Mouse (Mus musculus) liver, embryonic 13.5 days (tissue): ENCODE results near the gene Sh2d5. TPM values are rescaled to one million over a fixed set of nuclear protein-coding genes. Genes with fewer than 3 reads are reported as not detected.

Source experiments
- ATAC-seq: fragments of 200-750 bp; cut with Nextera tagmentation; 2 replicates; pipeline ENCODE4 v1.8.0; 2017; ENCODE audit warnings: low read depth, mild to moderate bottlenecking, moderate number of reproducible peaks, moderate library complexity
- DNase-seq: peaks from one replicate; pipeline ENCODE4 v3.0.0; 2022
- H3K27ac ChIP-seq: fragments of 300-500 bp; sonication (generic); 2 replicates; pipeline ENCODE4 v1.5.1; 2015; ENCODE audit warnings: moderate library complexity, mild to moderate bottlenecking, inconsistent platforms
- H3K27me3 ChIP-seq: fragments of 300-500 bp; sonication (generic); 2 replicates; pipeline ENCODE4 v1.6.1; 2015; ENCODE audit warnings: mild to moderate bottlenecking, inconsistent platforms
- H3K36me3 ChIP-seq: fragments of 300-500 bp; sonication (generic); 2 replicates; pipeline ENCODE4 v1.6.1; 2015; ENCODE audit warnings: mild to moderate bottlenecking, inconsistent platforms
- H3K4me1 ChIP-seq: fragments of 300-500 bp; sonication (generic); replicated peaks from 2 replicates; pipeline ENCODE4 v1.6.1; 2015; ENCODE audit warnings: inconsistent platforms
- H3K4me2 ChIP-seq: fragments of 300-500 bp; sonication (generic); 2 replicates; pipeline ENCODE4 v1.6.1; 2015; ENCODE audit warnings: inconsistent platforms, mild to moderate bottlenecking, moderate library complexity
- H3K4me3 ChIP-seq: fragments of 300-500 bp; sonication (generic); replicated peaks from 2 replicates; pipeline ENCODE4 v1.5.1; 2015; ENCODE audit warnings: mild to moderate bottlenecking, inconsistent platforms
- H3K9ac ChIP-seq: fragments of 300-500 bp; sonication (generic); 2 replicates; pipeline ENCODE4 v1.6.1; 2015; ENCODE audit warnings: mild to moderate bottlenecking, inconsistent platforms
- H3K9me3 ChIP-seq: fragments of 300-500 bp; sonication (generic); replicated peaks from 2 replicates; pipeline ENCODE4 v1.6.1; 2016; ENCODE audit warnings: inconsistent platforms
- WGBS: fragments of 180-500 bp; shearing (Covaris S2); methylation state at CpG from one replicate; pipeline ENCODE4 v1.1.7; 2015; ENCODE audit not compliant: insufficient replicate concordance; 5-methylcytosine and 5-hydroxymethylcytosine counted together
- polyA plus RNA-seq: library from polyadenylated mRNA; unstranded; fragments of >200 nt; fragmentation: Nextera tagmentation; extraction: Ambion mirVana; gene quantifications from 2 replicates; pipeline ENCODE4 v1.2.1, GENCODE M21; 2015

The Sh2d5 gene
- polyA plus RNA-seq, 1 experiment from 2014 or later = 0.65 TPM

DNA sequence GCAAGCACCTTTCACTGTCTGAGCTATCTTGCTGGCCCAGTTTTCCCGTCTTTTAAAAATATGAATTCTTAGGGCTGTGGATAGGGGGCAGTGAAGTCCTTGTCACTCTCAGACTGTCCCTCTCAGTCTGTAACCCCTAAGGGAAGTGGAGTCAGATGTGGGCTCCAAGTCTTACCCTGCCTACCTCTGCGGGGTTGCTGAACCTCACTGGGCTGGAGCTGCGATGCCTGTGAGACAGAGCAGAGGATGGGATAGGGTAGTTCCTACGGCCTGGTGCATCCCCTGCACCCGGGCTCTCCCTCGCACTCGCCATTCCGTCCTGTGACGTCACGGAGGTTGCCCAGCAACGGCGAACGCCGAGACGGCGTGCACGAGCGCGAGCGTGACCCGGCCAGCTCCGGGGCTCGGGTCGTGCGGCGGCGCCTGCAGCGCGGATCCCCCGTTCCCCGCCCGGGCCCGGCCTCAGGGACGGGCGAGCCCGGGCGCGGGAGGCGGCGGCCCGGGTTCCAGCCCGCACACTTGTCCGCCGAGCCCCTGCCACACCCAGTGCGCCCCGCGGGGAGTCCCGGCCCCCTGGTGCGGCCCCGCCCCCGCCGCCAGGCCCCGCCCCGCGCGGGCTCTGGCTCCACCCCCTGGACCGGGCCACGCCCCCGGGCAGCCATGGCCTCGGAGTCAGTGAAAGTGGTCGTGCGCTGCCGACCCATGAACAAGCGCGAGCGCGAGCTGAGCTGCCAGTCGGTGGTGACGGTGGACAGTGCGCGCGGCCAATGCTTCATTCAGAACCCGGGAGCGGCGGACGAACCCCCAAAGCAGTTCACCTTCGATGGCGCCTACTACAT lies 11.9 kb downstream of the Sh2d5 start:
- Histone ChIP-seq H3K4me1 (peaks cover 16% of the 10 kb centered on the region), H3K4me3 (peak overlapping the region; percentile 70), H3K27me3 (peaks cover 42% of the 10 kb centered on the region), H3K27ac (no peak overlapping the region), H3K36me3 (no peaks in the 10 kb centered on the region), H3K9me3 (no peaks in the 10 kb centered on the region), H3K4me2 (peak overlapping the region; percentile 84), H3K9ac (peak overlapping the region; percentile 62)
- peak; percentile 75 for DNase-seq
- WGBS = under 1% methylated on average over 76 of the region's 78 CpGs
- ATAC-seq = peak; percentile 84

DNA sequence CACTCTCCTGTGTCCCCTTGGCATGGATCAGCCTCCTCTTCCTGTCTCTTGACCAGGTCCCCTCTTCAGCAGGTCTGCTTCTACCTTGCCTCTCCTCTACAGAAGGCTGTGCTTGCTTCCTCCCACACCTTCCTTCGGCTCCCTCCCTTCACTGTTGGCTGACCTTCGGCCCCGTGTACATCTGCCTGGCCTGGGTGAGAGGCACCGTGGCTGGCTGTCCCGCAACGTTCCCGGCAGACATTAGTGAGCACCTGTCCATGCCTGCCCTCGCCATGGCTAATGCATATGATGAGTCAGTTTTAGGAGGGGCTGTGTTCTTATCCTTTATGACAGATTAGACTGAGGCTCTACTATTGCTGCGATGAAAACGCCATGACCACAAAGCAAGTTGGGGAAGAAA lies 17.7 kb downstream of the Sh2d5 start:
- Histone ChIP-seq H3K9ac (no peak overlapping the region), H3K27me3 (peaks cover 27% of the 10 kb centered on the region), H3K36me3 (no peaks in the 10 kb centered on the region), H3K4me1 (peaks cover 2% of the 10 kb centered on the region), H3K4me2 (no peak overlapping the region), H3K9me3 (no peaks in the 10 kb centered on the region), H3K27ac (no peak overlapping the region), H3K4me3 (no peak overlapping the region)
- 63% methylated on average over 10 of the region's 10 CpGs for whole genome bisulfite sequencing
- ATAC-seq = no peak
- DNase-seq = no peak

DNA sequence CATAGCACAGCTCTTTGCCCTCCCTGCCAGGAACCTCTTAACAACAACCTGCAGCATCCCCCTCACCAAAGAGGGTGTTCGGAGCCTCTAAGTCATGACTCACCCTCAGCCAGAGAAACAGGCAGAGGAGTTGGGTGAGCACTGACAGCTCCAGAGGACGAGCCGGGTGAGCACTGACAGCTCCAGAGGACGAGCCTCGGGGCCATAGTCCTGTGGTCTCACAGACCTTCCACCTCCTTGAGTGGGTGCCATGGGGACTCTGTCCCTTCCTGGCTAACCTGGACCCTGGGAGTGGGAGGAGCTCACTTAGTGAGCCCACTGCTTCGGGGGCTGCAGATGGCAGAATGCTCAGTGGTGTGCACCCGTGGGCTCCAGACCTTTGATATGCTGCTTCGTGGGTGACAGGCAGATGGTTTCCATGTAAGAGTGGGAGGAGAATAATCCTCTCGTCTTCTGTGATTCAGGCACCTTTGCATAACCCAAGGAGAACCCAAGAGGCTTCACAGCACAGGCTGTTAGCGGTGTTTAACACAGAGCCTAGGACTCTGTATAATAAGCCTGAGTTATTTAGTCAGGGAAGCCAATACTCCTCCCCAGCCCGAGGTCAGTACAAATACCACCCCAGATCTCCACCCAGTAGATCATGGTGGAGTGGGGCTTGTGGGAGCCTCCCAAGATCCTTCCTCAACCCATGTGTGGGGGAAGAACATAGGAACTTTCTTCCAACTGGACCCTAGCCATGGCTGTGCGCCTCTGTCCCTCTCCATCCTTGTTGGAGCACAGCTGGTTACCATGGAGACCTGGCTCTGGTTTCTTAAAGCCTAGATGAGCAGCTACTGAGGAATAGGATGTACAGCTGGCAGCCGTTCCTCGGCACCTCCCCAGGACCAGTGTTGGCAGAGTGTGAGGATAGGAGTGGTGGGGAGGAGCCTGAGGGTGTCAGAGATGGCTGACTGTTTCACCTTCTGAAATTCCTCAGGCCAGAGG lies 22.1 kb downstream of the Sh2d5 start:
- 47% methylated on average over 14 of the region's 14 CpGs for WGBS
- no peak for ATAC-seq
- no peak for DNase-seq

DNA sequence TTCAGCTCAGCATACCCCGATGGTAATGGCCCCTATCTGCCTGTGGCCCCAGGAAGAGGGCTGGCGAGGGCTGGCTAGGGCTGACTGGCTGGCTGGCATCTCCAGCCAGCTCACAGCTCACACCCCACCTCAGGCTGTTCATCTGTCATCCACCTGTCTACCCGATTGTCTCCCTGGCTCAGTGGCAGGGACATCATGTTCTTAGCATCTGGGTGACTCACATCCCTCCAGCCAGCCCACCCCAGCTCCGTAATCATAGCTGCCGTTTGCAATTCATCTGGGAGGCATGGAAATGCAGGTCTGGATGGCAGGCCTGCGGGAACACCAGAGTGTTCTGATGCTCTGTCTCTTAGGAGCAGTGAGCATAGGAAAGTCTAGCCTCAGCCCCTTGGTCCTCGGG lies 28.1 kb downstream of the Sh2d5 start:
- H3K27me3 ChIP-seq = no peaks in the 10 kb centered on the region
- no peak for DNase-seq
- WGBS = 62% methylated on average over 7 of the region's 7 CpGs

More for the DNA sequence above, 22.1 kb downstream of the Sh2d5 start:
- Histone ChIP-seq H3K27ac (no peak overlapping the region), H3K9me3 (no peaks in the 10 kb centered on the region), H3K4me2 (no peak overlapping the region), H3K36me3 (no peaks in the 10 kb centered on the region), H3K9ac (no peak overlapping the region), H3K27me3 (0 out of 2 replicates have a peak, but pooled peaks cover 6% of the 10 kb centered on the region), H3K4me3 (no peak overlapping the region), H3K4me1 (no peaks in the 10 kb centered on the region)

DNA sequence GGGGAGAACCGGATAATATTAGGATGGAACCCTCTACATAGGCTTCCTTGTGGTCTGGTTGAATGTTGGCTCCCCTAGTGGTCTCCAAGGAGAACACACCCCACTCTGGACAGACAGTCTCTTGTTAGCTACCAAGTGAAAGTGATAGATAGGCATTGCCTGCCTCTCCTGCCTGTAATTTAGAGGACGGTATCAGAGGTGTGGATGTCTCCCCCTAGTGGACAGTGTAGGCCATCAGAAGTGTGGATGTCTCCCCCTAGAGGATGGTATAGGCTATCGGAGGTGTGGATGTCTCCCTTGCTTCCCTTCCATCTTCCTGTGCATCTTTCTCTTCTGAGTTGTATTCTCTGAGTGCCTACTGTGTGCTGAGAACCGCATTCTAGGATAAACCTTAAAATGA lies 32.6 kb downstream of the Sh2d5 start:
- Histone ChIP-seq H3K27me3 (no peaks in the 10 kb centered on the region), H3K9ac (no peak overlapping the region), H3K36me3 (no peaks in the 10 kb centered on the region), H3K9me3 (no peaks in the 10 kb centered on the region), H3K4me2 (no peak overlapping the region), H3K4me3 (no peak overlapping the region), H3K4me1 (no peaks in the 10 kb centered on the region), H3K27ac (no peak overlapping the region)
- peak; percentile 69 for DNase-seq
- WGBS = 20% methylated on average over 4 of the region's 4 CpGs
- ATAC-seq = peak; percentile 66

More for the DNA sequence above, 28.1 kb downstream of the Sh2d5 start:
- Histone ChIP-seq H3K9me3 (no peaks in the 10 kb centered on the region), H3K4me3 (no peak overlapping the region), H3K4me1 (no peaks in the 10 kb centered on the region), H3K36me3 (no peaks in the 10 kb centered on the region), H3K27ac (no peak overlapping the region), H3K9ac (no peak overlapping the region), H3K4me2 (no peak overlapping the region)
- ATAC-seq = no peak

DNA sequence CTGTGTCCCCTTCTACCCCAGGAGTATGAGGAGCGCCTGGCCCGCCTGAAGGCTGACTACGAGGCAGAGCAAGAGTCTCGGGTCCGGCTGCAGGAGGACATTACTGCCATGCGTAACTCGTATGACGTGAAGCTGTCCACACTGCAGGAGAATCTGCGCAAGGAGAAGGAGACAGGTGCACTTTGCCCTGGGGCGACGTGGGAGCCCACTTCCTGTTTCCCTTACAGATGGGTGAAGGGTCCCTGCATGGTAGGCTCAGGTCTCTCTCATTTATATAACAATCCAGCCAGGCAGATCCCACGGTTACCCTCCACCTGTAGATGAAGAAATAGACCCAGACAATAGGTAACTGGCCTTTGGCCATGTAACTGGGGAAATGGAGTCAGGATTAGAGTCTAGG lies 36.2 kb downstream of the Sh2d5 start:
- H3K4me2 ChIP-seq = no peak overlapping the region
- no peaks in the 10 kb centered on the region for H3K4me1 ChIP-seq
- ATAC-seq (no peak), DNase-seq (no peak)
- no peaks in the 10 kb centered on the region for H3K27me3 ChIP-seq
- WGBS = 59% methylated on average over 12 of the region's 12 CpGs
- H3K9me3 ChIP-seq = no peaks in the 10 kb centered on the region
- H3K9ac ChIP-seq = no peak overlapping the region
- H3K27ac ChIP-seq = no peak overlapping the region
- no peaks in the 10 kb centered on the region for H3K36me3 ChIP-seq
- H3K4me3 ChIP-seq = no peak overlapping the region

DNA sequence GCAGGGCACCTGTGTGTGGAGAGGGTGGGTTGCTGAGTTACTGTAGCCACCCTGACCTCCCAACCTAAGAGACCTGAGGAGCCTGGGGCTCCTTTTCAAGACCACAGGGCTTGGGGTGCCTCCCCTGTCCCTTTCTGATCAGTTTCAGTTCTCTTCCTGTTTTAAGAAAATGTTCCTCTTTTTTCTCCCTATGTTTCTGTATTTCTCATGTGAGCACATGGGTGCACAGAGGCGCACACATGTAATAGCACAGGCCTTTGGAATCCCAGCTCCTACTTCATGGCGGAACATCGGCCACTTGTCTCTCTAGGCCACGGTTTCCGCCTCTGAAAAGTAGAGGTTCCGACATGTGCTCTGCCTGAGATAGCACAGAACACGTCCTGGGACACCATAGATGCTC lies 38.5 kb downstream of the Sh2d5 start:
- 64% methylated on average over 7 of the region's 7 CpGs for WGBS

DNA sequence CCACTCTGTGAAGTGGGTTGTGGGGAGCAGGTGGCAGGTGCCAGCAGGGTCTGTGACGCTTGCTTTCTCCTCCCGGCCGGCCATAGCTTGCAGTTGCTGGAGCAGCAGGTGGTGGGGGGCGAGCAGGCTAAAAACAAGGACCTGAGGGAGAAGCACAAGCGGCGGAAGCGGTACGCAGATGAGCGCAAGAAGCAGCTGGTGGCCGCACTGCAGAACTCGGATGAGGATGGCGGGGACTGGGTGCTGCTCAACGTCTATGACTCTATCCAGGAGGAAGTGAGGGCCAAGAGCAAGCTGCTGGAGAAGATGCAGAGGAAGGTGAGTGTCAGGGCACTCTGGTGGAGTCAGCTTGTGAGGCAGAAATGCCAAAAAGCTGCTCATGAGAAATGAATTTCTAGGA lies 41.8 kb downstream of the Sh2d5 start:
- ATAC-seq (no peak), DNase-seq (no peak)
- Histone ChIP-seq H3K4me1 (no peaks in the 10 kb centered on the region), H3K27me3 (no peaks in the 10 kb centered on the region), H3K4me3 (no peak overlapping the region), H3K4me2 (no peak overlapping the region), H3K9ac (no peak overlapping the region), H3K36me3 (no peaks in the 10 kb centered on the region), H3K27ac (no peak overlapping the region), H3K9me3 (no peaks in the 10 kb centered on the region)
- WGBS = 82% methylated on average over 13 of the region's 13 CpGs

More for the DNA sequence above, 38.5 kb downstream of the Sh2d5 start:
- Histone ChIP-seq H3K9ac (no peak overlapping the region), H3K9me3 (no peaks in the 10 kb centered on the region), H3K36me3 (no peaks in the 10 kb centered on the region), H3K4me1 (no peaks in the 10 kb centered on the region), H3K4me2 (no peak overlapping the region), H3K4me3 (no peak overlapping the region), H3K27me3 (no peaks in the 10 kb centered on the region), H3K27ac (no peak overlapping the region)
- ATAC-seq = no peak
- DNase-seq = no peak

DNA sequence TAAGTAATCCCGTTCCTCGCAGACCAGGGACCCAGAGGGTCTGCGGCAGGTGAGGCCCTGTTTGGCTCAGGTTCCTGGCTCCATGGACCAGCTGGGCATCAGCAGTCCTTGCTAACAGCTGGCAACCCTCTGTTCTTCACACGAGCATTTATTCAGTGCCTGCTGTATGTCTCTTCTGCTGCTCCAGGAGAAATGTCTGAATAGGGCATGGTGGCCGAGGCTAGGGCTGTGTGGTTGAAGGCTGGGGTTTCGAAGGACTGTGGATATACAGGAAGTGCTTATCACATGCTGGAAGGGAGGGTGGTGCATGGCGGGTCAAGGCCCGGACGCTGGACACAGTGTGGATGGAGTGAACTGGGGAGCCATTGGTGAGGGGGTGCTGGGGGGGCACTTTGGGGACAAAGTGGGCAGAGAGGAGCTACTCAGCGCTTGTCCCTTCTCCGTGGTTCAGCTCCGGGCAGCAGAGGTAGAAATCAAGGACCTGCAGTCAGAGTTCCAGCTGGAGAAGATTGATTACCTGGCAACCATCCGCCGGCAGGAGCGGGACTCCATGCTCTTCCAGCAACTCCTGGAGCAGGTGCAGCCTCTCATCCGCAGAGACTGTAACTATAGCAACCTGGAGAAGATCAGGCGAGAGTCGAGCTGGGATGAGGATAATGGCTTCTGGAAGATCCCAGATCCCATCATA lies 43.2 kb downstream of the Sh2d5 start:
- no peaks in the 10 kb centered on the region for H3K4me1 ChIP-seq
- WGBS = 61% methylated on average over 18 of the region's 18 CpGs
- no peak overlapping the region for H3K27ac ChIP-seq
- no peak overlapping the region for H3K9ac ChIP-seq
- no peak overlapping the region for H3K4me2 ChIP-seq
- no peaks in the 10 kb centered on the region for H3K9me3 ChIP-seq
- H3K4me3 ChIP-seq = no peak overlapping the region
- no peak for DNase-seq
- ATAC-seq = no peak
- no peaks in the 10 kb centered on the region for H3K36me3 ChIP-seq
- H3K27me3 ChIP-seq = no peaks in the 10 kb centered on the region

DNA sequence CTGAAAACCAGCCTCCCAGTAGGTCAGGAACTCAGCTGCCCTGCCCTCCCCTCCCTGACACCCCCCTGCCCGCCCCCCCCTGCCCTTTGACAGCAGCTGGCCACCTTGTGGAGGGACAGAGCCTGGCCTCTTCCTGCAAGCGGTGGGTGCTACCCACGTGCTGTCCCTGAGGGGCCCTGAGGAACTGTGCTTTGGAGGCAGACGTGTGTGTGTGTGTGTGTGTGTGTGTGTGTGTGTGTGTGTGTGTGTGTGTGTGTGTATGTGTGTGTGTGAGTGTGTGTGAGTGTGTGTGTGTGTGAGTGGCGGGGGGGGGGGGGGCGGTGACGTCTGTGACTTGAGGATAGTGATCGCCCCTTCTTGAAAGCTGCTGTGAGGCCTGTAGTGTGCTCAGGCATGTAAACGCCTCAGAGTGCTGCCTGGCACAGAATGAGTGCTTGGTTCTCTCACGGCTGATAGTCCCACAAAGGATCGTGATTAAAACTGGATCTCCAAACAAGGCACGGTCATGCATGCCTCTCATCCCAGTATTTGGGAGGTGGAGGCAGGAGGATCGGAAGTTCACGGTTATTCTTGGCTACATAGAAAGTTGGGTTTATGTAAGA lies 43.8 kb downstream of the Sh2d5 start:
- Histone ChIP-seq H3K36me3 (no peaks in the 10 kb centered on the region), H3K4me3 (no peak overlapping the region), H3K4me1 (no peaks in the 10 kb centered on the region), H3K9me3 (no peaks in the 10 kb centered on the region), H3K27me3 (no peaks in the 10 kb centered on the region), H3K27ac (no peak overlapping the region), H3K9ac (no peak overlapping the region), H3K4me2 (no peak overlapping the region)
- no peak for ATAC-seq
- DNase-seq = no peak
- WGBS = 69% methylated on average over 10 of the region's 14 CpGs
